Mouse (Mus musculus): ENCODE data around the gene Rag1. TPM values are rescaled to one million over a fixed set of nuclear protein-coding genes. Genes with fewer than 3 reads are reported as not detected.

Gene Rag1
- polyA plus RNA-seq, 1 experiment = 0.06 TPM

DNA sequence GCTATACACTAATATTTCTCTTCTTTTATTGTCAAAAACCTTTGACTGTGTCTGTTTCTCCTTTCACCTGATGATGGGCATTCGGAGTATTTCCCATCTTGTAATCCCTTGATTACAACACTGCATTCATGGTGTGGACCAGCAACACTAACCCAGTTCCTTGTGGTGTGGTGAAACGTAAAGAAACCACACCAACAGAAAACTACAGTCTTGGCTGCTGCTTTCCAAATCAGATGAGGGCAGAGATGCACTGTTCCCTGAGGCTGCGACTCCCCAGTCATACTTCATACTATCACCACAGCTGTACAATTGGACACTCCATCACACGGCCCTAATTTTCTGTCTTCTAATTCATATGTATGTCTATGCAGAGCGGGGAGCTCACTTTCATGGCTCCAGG is 54.6 kb downstream of the Rag1 start:
- H3K4me3 ChIP-seq (ENCODE audit: insufficient read depth, low read length) = no peak overlapping the region
- peaks cover 4% of the 10 kb centered on the region; the same call in 1 of the 2 replicates for H3K4me1 ChIP-seq (ENCODE audit: control insufficient read depth, insufficient read depth, low read length)
- TF ChIP-seq POLR2A (IDR thresholded peaks at IDR 0.05; ENCODE audit: extremely low read depth, insufficient read depth, low read length) (no peak), CTCF (IDR thresholded peaks at IDR 0.05; ENCODE audit: extremely low read depth, insufficient read depth, low read length) (no peak)
- no peak overlapping the region for H3K27ac ChIP-seq (ENCODE audit: insufficient read depth, low read length)

DNA sequence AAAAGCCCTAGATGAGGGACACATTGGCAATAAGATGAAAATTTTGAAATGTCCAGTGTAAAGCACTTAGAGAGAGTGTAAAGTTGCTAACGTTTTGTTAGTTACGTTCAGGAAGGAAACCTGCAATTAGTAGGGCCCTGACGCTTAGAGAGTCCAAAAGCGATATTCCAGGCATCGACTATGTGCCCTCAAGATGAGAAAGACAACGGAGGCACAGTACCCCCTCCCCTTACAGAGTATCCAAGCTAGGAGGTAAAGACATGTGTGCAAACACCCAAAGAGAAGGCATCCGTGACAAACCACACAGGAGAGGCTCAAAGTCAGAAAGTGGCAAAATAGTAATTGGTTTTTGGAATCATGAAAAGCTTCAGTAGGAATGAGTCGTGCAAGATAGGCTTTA is 56.4 kb downstream of the Rag1 start:
- no peaks in the 10 kb centered on the region; the same call in 1 of the 2 replicates for H3K4me1 ChIP-seq (ENCODE audit: control insufficient read depth, insufficient read depth, low read length)
- TF ChIP-seq POLR2A (IDR thresholded peaks at IDR 0.05; ENCODE audit: extremely low read depth, insufficient read depth, low read length) (no peak), CTCF (IDR thresholded peaks at IDR 0.05; ENCODE audit: extremely low read depth, insufficient read depth, low read length) (no peak)
- H3K27ac ChIP-seq (ENCODE audit: insufficient read depth, low read length) = no peak overlapping the region
- no peak overlapping the region for H3K4me3 ChIP-seq (ENCODE audit: insufficient read depth, low read length)

DNA sequence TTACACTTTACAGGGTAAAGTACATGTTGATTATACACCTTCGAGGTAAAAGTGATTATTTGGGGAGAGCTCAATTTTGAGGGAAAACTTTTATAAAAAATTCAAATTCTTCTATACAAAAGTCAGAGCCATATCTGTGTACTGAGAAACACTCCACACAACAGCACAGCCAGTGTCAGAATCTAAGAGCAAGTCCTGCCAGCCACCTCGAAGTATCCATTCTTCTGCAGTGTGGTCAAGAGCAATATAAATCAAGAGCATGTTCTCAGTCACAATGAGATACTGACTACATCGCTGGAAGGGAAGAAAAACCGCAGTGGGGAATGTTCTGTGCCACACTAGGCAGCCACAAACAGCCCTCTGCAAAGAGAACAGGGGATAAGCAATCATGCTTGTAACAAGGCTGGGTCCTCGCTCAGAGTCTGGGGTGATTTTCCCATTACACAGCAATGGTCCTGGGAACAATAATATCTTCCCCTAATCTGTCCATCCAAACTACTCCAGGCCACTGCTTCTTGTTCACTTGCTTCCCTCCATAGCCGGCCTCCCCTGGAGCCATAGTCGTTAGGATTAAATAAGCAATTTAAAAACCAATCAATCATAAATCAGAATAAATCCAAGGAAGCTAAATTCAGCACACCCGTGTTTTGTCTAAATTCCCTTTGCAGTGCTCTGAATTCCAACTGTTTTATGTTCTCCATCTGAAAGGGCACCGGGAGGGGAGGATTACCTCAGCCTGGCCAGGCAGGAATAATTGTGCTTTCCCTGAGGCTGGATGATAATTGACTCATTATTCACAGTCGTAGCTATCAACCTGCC is 57.1 kb downstream of the Rag1 start:
- Histone ChIP-seq H3K27ac (ENCODE audit: insufficient read depth, low read length) (no peak overlapping the region), H3K4me3 (ENCODE audit: insufficient read depth, low read length) (no peak overlapping the region), H3K4me1 (ENCODE audit: control insufficient read depth, insufficient read depth, low read length) (no peaks in the 10 kb centered on the region)
- no peak for TF ChIP-seq POLR2A (IDR thresholded peaks at IDR 0.05; ENCODE audit: extremely low read depth, insufficient read depth, low read length)
- TF ChIP-seq CTCF (IDR thresholded peaks at IDR 0.05; ENCODE audit: extremely low read depth, insufficient read depth, low read length) = no peak

DNA sequence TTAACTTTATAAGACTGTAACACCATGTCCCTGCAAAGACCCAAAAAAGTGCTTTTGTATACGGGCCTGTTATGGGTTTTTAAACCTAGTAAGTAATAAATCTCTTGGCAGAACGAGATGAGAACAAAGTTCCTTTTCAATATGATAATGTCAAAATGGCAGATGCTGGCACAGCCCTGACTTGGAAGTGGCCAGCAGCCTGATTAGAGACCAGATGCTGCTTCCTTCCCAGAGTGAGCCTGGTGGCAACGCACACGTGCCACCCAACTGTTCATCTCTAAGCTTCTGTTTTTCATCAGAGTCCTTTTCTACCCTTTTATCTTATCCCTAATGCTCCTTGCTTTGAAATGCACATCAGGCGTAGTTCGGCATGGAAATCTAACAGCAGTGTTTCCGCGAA is 57.9 kb downstream of the Rag1 start:
- H3K4me3 ChIP-seq (ENCODE audit: insufficient read depth, low read length) = no peak overlapping the region
- no peak overlapping the region for H3K27ac ChIP-seq (ENCODE audit: insufficient read depth, low read length)
- TF ChIP-seq POLR2A (IDR thresholded peaks at IDR 0.05; ENCODE audit: extremely low read depth, insufficient read depth, low read length) (no peak), CTCF (IDR thresholded peaks at IDR 0.05; ENCODE audit: extremely low read depth, insufficient read depth, low read length) (no peak)
- H3K4me1 ChIP-seq (ENCODE audit: control insufficient read depth, insufficient read depth, low read length) = no peaks in the 10 kb centered on the region

Other genes with a start within 250 kb of the Rag1 start
- gene Rag2, start 24.8 kb downstream of the Rag1 start, polyA plus RNA-seq (2012; rRNA removed) = not detected in 2 replicates
- 38.4 and 42.2 TPM in 2 replicates for gene B230118H07Rik, start within 50 bp of the Rag1 start, polyA plus RNA-seq (2012; rRNA removed)
- 9.9 and 11.0 TPM in 2 replicates for gene Traf6, start 28.9 kb upstream of the Rag1 start, polyA plus RNA-seq (2012; rRNA removed)
- gene Prr5l, start 233.5 kb upstream of the Rag1 start, polyA plus RNA-seq (2012; rRNA removed) = 15.2 and 19.8 TPM in 2 replicates
- gene Commd9, start 236.7 kb upstream of the Rag1 start, polyA plus RNA-seq (2012; rRNA removed) = 86.5 and 88.5 TPM in 2 replicates

Data from cortical plate, adult 2 months (tissue).